Comparison of ENCODE assay signal across 8 mouse cellular contexts in genomic region chr19:3935896-3936850, GRCm38 (mm10). TPM values are rescaled to one million over a fixed set of nuclear protein-coding genes. Genes with fewer than 3 reads are reported as not detected.
A peak's percentile ranks its signal among the peaks of the same experiment; 100 is the strongest.
DNase-seq lines count a peak whose midpoint lies in the region; ATAC-seq lines count a peak whose summit lies in the region.

No protein-coding gene starts in this region.

- peak overlapping the region; percentile 54 for H3K4me3 ChIP-seq in intestine, embryonic 16.5 days (ENCODE audit: low read length)
- H3K4me3 ChIP-seq in neural tube, embryonic 11.5 days (ENCODE audit: low read depth, low read length) = peak overlapping the region; percentile 38

- no peaks in the 10 kb centered on the region for H3K36me3 ChIP-seq in intestine, embryonic 16.5 days (ENCODE audit: control insufficient read depth, insufficient read depth, low read length)
- no peaks in the 10 kb centered on the region for H3K36me3 ChIP-seq in neural tube, embryonic 11.5 days (ENCODE audit: control insufficient read depth, insufficient read depth, low read length)

- H3K4me1 ChIP-seq in intestine, embryonic 16.5 days (ENCODE audit: control insufficient read depth, insufficient read depth, low read length) = peaks cover 8% of the 10 kb centered on the region
- no peaks in the 10 kb centered on the region; the same call in 1 of the 2 replicates for H3K4me1 ChIP-seq in neural tube, embryonic 11.5 days (ENCODE audit: control insufficient read depth, insufficient read depth, low read length)

- no peak overlapping the region for H3K27ac ChIP-seq in intestine, embryonic 16.5 days (ENCODE audit: low read length)
- no peak overlapping the region for H3K27ac ChIP-seq in neural tube, embryonic 11.5 days (ENCODE audit: low read depth, low read length)

- no peaks in the 10 kb centered on the region for H3K27me3 ChIP-seq in intestine, embryonic 16.5 days (replicated peaks; ENCODE audit: control insufficient read depth, insufficient read depth, low read length)
- no peaks in the 10 kb centered on the region for H3K27me3 ChIP-seq in neural tube, embryonic 11.5 days (ENCODE audit: control insufficient read depth, insufficient read depth, low read length)

- peak overlapping the region; percentile 95 for H3K4me2 ChIP-seq in intestine, embryonic 16.5 days (ENCODE audit: low read depth, low read length)
- peak overlapping the region; percentile 53 for H3K4me2 ChIP-seq in neural tube, embryonic 11.5 days (ENCODE audit: low read depth)

- peak overlapping the region; percentile 74 for H3K9ac ChIP-seq in intestine, embryonic 16.5 days (ENCODE audit: low read depth, low read length)
- H3K9ac ChIP-seq in neural tube, embryonic 11.5 days (ENCODE audit: low read length) = peak overlapping the region; percentile 44

- H3K9me3 ChIP-seq in intestine, embryonic 16.5 days (ENCODE audit: control insufficient read depth, low read length) = no peaks in the 10 kb centered on the region
- no peaks in the 10 kb centered on the region for H3K9me3 ChIP-seq in neural tube, embryonic 11.5 days (ENCODE audit: control insufficient read depth, low read length)

- peak; percentile 43 for ATAC-seq in intestine, embryonic 16.5 days
- ATAC-seq in neural tube, embryonic 11.5 days (ENCODE audit: insufficient read depth, low FRiP score, low TSS enrichment) = no peak

- 12% methylated on average over 22 of the region's 22 CpGs for WGBS in intestine, embryonic 16.5 days
- WGBS in neural tube, embryonic 11.5 days = 7% methylated on average over 22 of the region's 22 CpGs

- DNase-seq in right cerebral cortex, postnatal 4 days = peak; percentile 35
- no peak for DNase-seq in right cerebral cortex, adult 18-20 months
- DNase-seq in cerebellum, postnatal 25 days = peak; percentile 38 to 56
- DNase-seq in heart, adult 11 months = peak; percentile 99
- peak; percentile 83 to 86 for DNase-seq in lung, adult 18-20 months
- DNase-seq in neural tube, embryonic 11.5 days (ENCODE audit: low spot score) = peak; percentile 46
- DNase-seq in urinary bladder, postnatal 36 days (ENCODE audit: low spot score in 2 of 2) = peak; percentile 59 to 71

RNA-seq across cellular contexts. Expression of gene Unc93b1, which starts 1.2 kb away (rescaled TPM):
- polyA plus RNA-seq in intestine, embryonic 16.5 days (2015; fragmentation: Nextera tagmentation; extraction: Ambion mirVana) = 27.0 and 29.8 TPM in 2 replicates
- polyA plus RNA-seq in neural tube, embryonic 11.5 days (2014; fragmentation: Nextera tagmentation; extraction: Ambion mirVana) = 5.3 and 7.1 TPM in 2 replicates

RNA-seq across cellular contexts. Expression of gene Aldh3b1, which starts 6.6 kb away (rescaled TPM):
- 4.2 TPM in 2 replicates for polyA plus RNA-seq in intestine, embryonic 16.5 days (2015; fragmentation: Nextera tagmentation; extraction: Ambion mirVana)
- 0.65 and 0.73 TPM in 2 replicates for polyA plus RNA-seq in neural tube, embryonic 11.5 days (2014; fragmentation: Nextera tagmentation; extraction: Ambion mirVana)

RNA-seq across cellular contexts. Expression of gene Aldh3b3, which starts 22.3 kb away (rescaled TPM):
- polyA plus RNA-seq in intestine, embryonic 16.5 days (2015; fragmentation: Nextera tagmentation; extraction: Ambion mirVana) = not detected in 2 replicates
- not detected in 2 replicates for polyA plus RNA-seq in neural tube, embryonic 11.5 days (2014; fragmentation: Nextera tagmentation; extraction: Ambion mirVana)

RNA-seq across cellular contexts. Expression of gene Ndufs8, which starts 23.6 kb away (rescaled TPM):
- polyA plus RNA-seq in intestine, embryonic 16.5 days (2015; fragmentation: Nextera tagmentation; extraction: Ambion mirVana) = 412 and 424 TPM in 2 replicates
- polyA plus RNA-seq in neural tube, embryonic 11.5 days (2014; fragmentation: Nextera tagmentation; extraction: Ambion mirVana) = 258 and 266 TPM in 2 replicates

RNA-seq across cellular contexts. Expression of gene Tcirg1, which starts 29.2 kb away (rescaled TPM):
- 73.3 and 84.5 TPM in 2 replicates for polyA plus RNA-seq in intestine, embryonic 16.5 days (2015; fragmentation: Nextera tagmentation; extraction: Ambion mirVana)
- polyA plus RNA-seq in neural tube, embryonic 11.5 days (2014; fragmentation: Nextera tagmentation; extraction: Ambion mirVana) = 17.3 TPM in 2 replicates
